Mouse (Mus musculus) small intestine, adult 10 weeks (tissue): ENCODE results near the gene Olfr494. TPM values are rescaled to one million over a fixed set of nuclear protein-coding genes. Genes with fewer than 3 reads are reported as not detected.

ENCODE experiments used
- polyA plus RNA-seq: library from polyadenylated mRNA; stranded (reverse); fragments of 350-450 nt; fragmentation: Illumina TruSeq; extraction: RNeasy Lipid Tissue Mini Kit (QIAGEN cat#74804); gene quantifications from one replicate; pipeline ENCODE4 v1.2.3, GENCODE M21; 2014; ENCODE audit warnings: low replicate concordance

Olfr494 gene
- polyA plus RNA-seq, result not detected

GRCm38 (mm10) chr7:108365035-108365434 lies at the start of gene Olfr494:
Gene Olfr494, plus strand, starts transcription at chr7:108365335.

GRCm38 (mm10) chr7:108323574-108323973 lies 41.6 kb upstream of the Olfr494 start, which contains the start of gene Olfr492:
Gene Olfr492, minus strand, starts transcription at chr7:108323674.

GRCm38 (mm10) chr7:108346879-108347278 lies 18.3 kb upstream of the Olfr494 start, which contains the start of gene Olfr493:
Gene Olfr493, minus strand, starts transcription at chr7:108346979.

GRCm38 (mm10) chr7:108392867-108393266 lies 27.7 kb downstream of the Olfr494 start, which contains the start of gene Olfr495:
Gene Olfr495, plus strand, starts transcription at chr7:108393167.

Other genes with a start within 250 kb of the Olfr494 start
- not detected for gene Olfr484, start 237.9 kb upstream of the Olfr494 start, polyA plus RNA-seq
- not detected for gene Olfr485, start 205.5 kb upstream of the Olfr494 start, polyA plus RNA-seq
- gene Olfr486, start 192.6 kb upstream of the Olfr494 start, polyA plus RNA-seq, result not detected
- gene Olfr487, start 150.7 kb upstream of the Olfr494 start, polyA plus RNA-seq, result not detected
- gene Olfr488, start 107.0 kb upstream of the Olfr494 start, polyA plus RNA-seq, result not detected
- gene Olfr490, start 76.4 kb upstream of the Olfr494 start, polyA plus RNA-seq, result not detected
- gene Olfr491, start 51.9 kb upstream of the Olfr494 start, polyA plus RNA-seq, result not detected
- gene Olfr492, start 41.7 kb upstream of the Olfr494 start, polyA plus RNA-seq, result not detected
- not detected for gene Olfr493, start 18.4 kb upstream of the Olfr494 start, polyA plus RNA-seq
- gene Olfr495, start 27.8 kb downstream of the Olfr494 start, polyA plus RNA-seq, result not detected
- gene Olfr497, start 55.1 kb downstream of the Olfr494 start, polyA plus RNA-seq, result not detected
- not detected for gene Olfr498, start 100.0 kb downstream of the Olfr494 start, polyA plus RNA-seq
- not detected for gene Olfr502, start 159.7 kb downstream of the Olfr494 start, polyA plus RNA-seq
- not detected for gene Olfr503, start 179.2 kb downstream of the Olfr494 start, polyA plus RNA-seq
- gene Olfr504, start 200.5 kb downstream of the Olfr494 start, polyA plus RNA-seq, result not detected
- not detected for gene Olfr506, start 245.5 kb downstream of the Olfr494 start, polyA plus RNA-seq